Mouse (Mus musculus) gastrocnemius, postnatal 25 days (tissue): ENCODE measurements around the gene Gja10. TPM values are rescaled to one million over a fixed set of nuclear protein-coding genes. Genes with fewer than 3 reads are reported as not detected.

Source experiments
- DNase-seq: peaks from one replicate; pipeline ENCODE4 v3.0.0; 2022
- total RNA-seq, 2 experiments: library from RNA; stranded (reverse); gene quantifications; 1 replicate in 1 of 2; 2 replicates in 1 of 2; pipeline ENCODE4 v1.2.3; 2021

Gja10 gene
- total RNA-seq, 2 experiments from 2014 or later: not detected

GRCm38 (mm10) chr4:32560724-32561554 lies 41.6 kb downstream of the Gja10 start:
- no peak for DNase-seq

DNA sequence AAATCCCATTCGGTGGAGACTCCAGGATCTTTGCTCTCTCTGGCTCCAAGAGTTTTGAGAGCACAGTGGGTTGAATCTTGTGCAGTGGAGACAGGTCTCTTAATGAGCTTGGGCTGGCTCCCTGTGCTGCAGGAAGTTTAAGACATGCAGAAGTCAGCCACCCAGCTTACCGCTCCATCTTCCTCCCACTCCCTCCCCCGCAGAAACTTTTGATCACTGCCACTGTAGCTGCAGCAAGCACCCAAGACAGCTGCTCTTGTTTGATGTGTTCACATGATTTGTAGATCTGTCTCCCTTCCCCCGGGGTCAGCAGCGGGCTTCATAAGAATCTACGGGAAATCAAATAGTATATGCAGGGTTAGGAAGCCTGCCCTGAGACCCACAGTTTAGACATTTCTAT lies 42.3 kb downstream of the Gja10 start:
- no peak for DNase-seq

DNA sequence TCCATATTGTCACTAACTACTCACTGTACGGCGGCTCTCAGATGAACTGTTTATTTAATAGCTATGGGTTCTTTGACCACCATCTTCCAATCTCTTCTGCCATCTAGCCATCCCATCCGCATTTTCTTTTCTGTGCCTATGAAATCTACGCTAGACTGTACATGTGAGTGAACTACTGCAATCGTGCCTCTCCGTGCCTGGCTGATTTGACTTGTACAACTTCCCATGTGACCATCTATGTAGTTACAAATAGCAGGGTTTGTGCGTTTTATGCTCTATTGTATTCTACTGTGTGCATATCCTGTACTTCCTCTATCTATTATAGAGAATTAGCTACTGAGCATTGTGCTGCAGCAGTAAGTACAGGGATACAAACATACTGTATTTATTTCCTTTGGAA lies 47.1 kb downstream of the Gja10 start:
- DNase-seq: no peak

- no peak for DNase-seq
These were observed 51.2 kb downstream of the Gja10 start for GRCm38 (mm10) chr4:32551337-32551736.

DNA sequence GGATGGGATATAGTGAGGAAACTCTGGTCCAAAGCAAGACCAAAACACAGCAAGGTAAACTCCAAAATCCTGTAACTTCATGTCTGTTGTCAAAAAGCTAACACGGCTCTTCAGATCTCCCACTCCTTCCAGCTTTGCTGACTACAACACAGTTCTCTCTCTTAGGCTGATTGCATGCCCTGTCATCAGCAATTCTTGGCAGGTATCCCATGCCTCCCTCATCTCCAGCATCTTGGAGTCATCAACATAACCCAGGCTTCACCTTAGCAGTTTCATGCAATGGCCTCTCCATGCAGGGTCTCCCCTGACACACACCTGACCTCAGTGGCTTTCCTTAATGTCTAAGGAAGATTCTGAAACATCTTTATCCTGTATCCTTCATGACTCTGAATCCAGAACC lies 53.4 kb downstream of the Gja10 start:
- no peak for DNase-seq

Other genes starting within 250 kb of the Gja10 start
- 1 to 10 TPM; 3.8 to 5.1 TPM for gene Casp8ap2, start 12.7 kb upstream of the Gja10 start, total RNA-seq
- 1 to 10 TPM; 6.4 to 7.8 TPM for gene Mdn1, start 54.4 kb upstream of the Gja10 start, total RNA-seq
- 10 to 100 TPM; 14.7 to 20.5 TPM for gene Lyrm2, start 197.5 kb upstream of the Gja10 start, total RNA-seq